Mouse (Mus musculus) neural tube, embryonic 11.5 days (tissue): ENCODE results near the gene Tshz2. TPM values are rescaled to one million over a fixed set of nuclear protein-coding genes. Genes with fewer than 3 reads are reported as not detected.
A peak's percentile ranks its signal among the peaks of the same experiment; 100 is the strongest.

Experiments used
- ATAC-seq: fragments of 200-750 bp; cut with Nextera tagmentation; 2 replicates; pipeline ENCODE4 v1.8.0; 2017; ENCODE audit warnings: moderate number of reproducible peaks, mild to moderate bottlenecking, moderate TSS enrichment, moderate library complexity; ENCODE audit not compliant: insufficient read depth, low FRiP score, low TSS enrichment
- DNase-seq: peaks from one replicate; pipeline ENCODE4 v3.0.0-alpha.2; 2015; ENCODE audit warnings: low spot score
- H3K27ac ChIP-seq: fragments of 300-500 bp; sonication (generic); 2 replicates; pipeline ENCODE4 v1.5.1; 2014; ENCODE audit warnings: low read depth, mild to moderate bottlenecking, low read length
- H3K27me3 ChIP-seq: fragments of 300-500 bp; sonication (generic); 2 replicates; pipeline ENCODE4 v1.6.1; 2014; ENCODE audit warnings: mild to moderate bottlenecking, low read length, mixed read lengths; ENCODE audit not compliant: control insufficient read depth, insufficient read depth
- H3K36me3 ChIP-seq: fragments of 300-500 bp; sonication (generic); 2 replicates; pipeline ENCODE4 v1.6.1; 2014; ENCODE audit warnings: mild to moderate bottlenecking, low read length, moderate library complexity, mixed read lengths; ENCODE audit not compliant: control insufficient read depth, insufficient read depth
- H3K4me1 ChIP-seq: fragments of 300-500 bp; sonication (generic); 2 replicates; pipeline ENCODE4 v1.6.1; 2014; ENCODE audit warnings: low read length, mixed read lengths; ENCODE audit not compliant: control insufficient read depth, insufficient read depth
- H3K4me2 ChIP-seq: fragments of 300-500 bp; sonication (generic); 2 replicates; pipeline ENCODE4 v1.6.1; 2014; ENCODE audit warnings: low read depth, mild to moderate bottlenecking, moderate library complexity
- H3K4me3 ChIP-seq: fragments of 300-500 bp; sonication (generic); 2 replicates; pipeline ENCODE4 v1.5.1; 2014; ENCODE audit warnings: low read depth, low read length
- H3K9ac ChIP-seq: fragments of 300-500 bp; sonication (generic); 2 replicates; pipeline ENCODE4 v1.6.1; 2014; ENCODE audit warnings: mild to moderate bottlenecking, low read length
- H3K9me3 ChIP-seq: fragments of 300-500 bp; sonication (generic); 2 replicates; pipeline ENCODE4 v1.6.1; 2016; ENCODE audit warnings: low read length; ENCODE audit not compliant: control insufficient read depth
- WGBS: fragments of 180-500 bp; shearing (Covaris S2); extraction: QIAGEN DNeasy Blood & Tissue Kit; methylation state at CpG from one replicate; pipeline ENCODE4 v1.1.7; 2014; 5-methylcytosine and 5-hydroxymethylcytosine counted together
- polyA plus RNA-seq: library from polyadenylated mRNA; unstranded; fragments of >200 nt; fragmentation: Nextera tagmentation; extraction: Ambion mirVana; gene quantifications from 2 replicates; pipeline ENCODE4 v1.2.1, GENCODE M21; 2014

Gene Tshz2
- polyA plus RNA-seq, 1 experiment from 2014 or later = 9.1 TPM

GRCm38 (mm10) chr2:169962231-169962600 is 329.4 kb downstream of the Tshz2 start:
- ATAC-seq = no peak
- Histone ChIP-seq H3K4me3 (no peak overlapping the region), H3K9ac (no peak overlapping the region), H3K4me1 (peaks cover 4% of the 10 kb centered on the region; the same call in 1 of the 2 replicates), H3K9me3 (no peaks in the 10 kb centered on the region), H3K27me3 (no peaks in the 10 kb centered on the region), H3K36me3 (no peaks in the 10 kb centered on the region), H3K4me2 (peak overlapping the region; percentile 46; the same call in 1 of the 2 replicates), H3K27ac (no peak overlapping the region)
- no peak for DNase-seq
- WGBS = 56% methylated on average over 8 of the region's 8 CpGs

- WGBS = 79% methylated on average over 8 of the region's 8 CpGs
- no peak overlapping the region for H3K27ac ChIP-seq
- H3K36me3 ChIP-seq = no peaks in the 10 kb centered on the region
- H3K27me3 ChIP-seq = no peaks in the 10 kb centered on the region
- H3K9ac ChIP-seq = no peak overlapping the region
- no peaks in the 10 kb centered on the region for H3K9me3 ChIP-seq
- no peak overlapping the region for H3K4me2 ChIP-seq
- DNase-seq (no peak), ATAC-seq (no peak)
- H3K4me3 ChIP-seq = no peak overlapping the region
- peaks cover 4% of the 10 kb centered on the region; the same call in 1 of the 2 replicates for H3K4me1 ChIP-seq
Observed at GRCm38 (mm10) chr2:169962776-169963175, 330.0 kb downstream of the Tshz2 start.

GRCm38 (mm10) chr2:169970481-169970880 is 337.7 kb downstream of the Tshz2 start:
- Histone ChIP-seq H3K9ac (no peak overlapping the region), H3K4me3 (no peak overlapping the region), H3K36me3 (no peaks in the 10 kb centered on the region), H3K27me3 (no peaks in the 10 kb centered on the region), H3K4me2 (no peak overlapping the region), H3K4me1 (no peaks in the 10 kb centered on the region), H3K9me3 (peaks cover 2% of the 10 kb centered on the region; the same call in 1 of the 2 replicates), H3K27ac (no peak overlapping the region)
- no peak for ATAC-seq
- 95% methylated on average over 6 of the region's 6 CpGs for WGBS
- no peak for DNase-seq

- WGBS = 89% methylated on average over 10 of the region's 10 CpGs
- H3K4me1 ChIP-seq = no peaks in the 10 kb centered on the region
- no peaks in the 10 kb centered on the region for H3K9me3 ChIP-seq
- no peaks in the 10 kb centered on the region for H3K27me3 ChIP-seq
- H3K4me2 ChIP-seq = no peak overlapping the region
- ATAC-seq (no peak), DNase-seq (no peak)
- H3K36me3 ChIP-seq = no peaks in the 10 kb centered on the region
- no peak overlapping the region for H3K27ac ChIP-seq
- no peak overlapping the region for H3K4me3 ChIP-seq
- H3K9ac ChIP-seq = no peak overlapping the region
Observed at GRCm38 (mm10) chr2:169982925-169983324, 350.1 kb downstream of the Tshz2 start.

- no peaks in the 10 kb centered on the region for H3K36me3 ChIP-seq
- 65% methylated on average over 13 of the region's 13 CpGs for WGBS
Observed at GRCm38 (mm10) chr2:169987186-169987585, 354.4 kb downstream of the Tshz2 start.

GRCm38 (mm10) chr2:169989186-169989585 is 356.4 kb downstream of the Tshz2 start:
- Histone ChIP-seq H3K9me3 (no peaks in the 10 kb centered on the region), H3K4me3 (no peak overlapping the region), H3K4me2 (no peak overlapping the region), H3K9ac (no peak overlapping the region), H3K36me3 (no peaks in the 10 kb centered on the region), H3K27ac (no peak overlapping the region), H3K4me1 (no peaks in the 10 kb centered on the region), H3K27me3 (no peaks in the 10 kb centered on the region)
- 89% methylated on average over 1 of the region's 1 CpGs for WGBS
- ATAC-seq (no peak), DNase-seq (no peak)

More at GRCm38 (mm10) chr2:169987186-169987585, 354.4 kb downstream of the Tshz2 start:
- no peak overlapping the region for H3K27ac ChIP-seq
- H3K9me3 ChIP-seq = no peaks in the 10 kb centered on the region
- DNase-seq (no peak), ATAC-seq (no peak)
- no peaks in the 10 kb centered on the region for H3K27me3 ChIP-seq
- no peaks in the 10 kb centered on the region for H3K4me1 ChIP-seq
- no peak overlapping the region for H3K4me2 ChIP-seq
- H3K9ac ChIP-seq = no peak overlapping the region
- no peak overlapping the region for H3K4me3 ChIP-seq

- ATAC-seq (no peak), DNase-seq (no peak)
- H3K9ac ChIP-seq = no peak overlapping the region
- 95% methylated on average over 7 of the region's 7 CpGs for WGBS
- H3K27me3 ChIP-seq = no peaks in the 10 kb centered on the region
- no peak overlapping the region for H3K4me3 ChIP-seq
- H3K9me3 ChIP-seq = no peaks in the 10 kb centered on the region
- H3K4me1 ChIP-seq = peaks cover 4% of the 10 kb centered on the region; the same call in 1 of the 2 replicates
- H3K27ac ChIP-seq = no peak overlapping the region
- no peaks in the 10 kb centered on the region for H3K36me3 ChIP-seq
- no peak overlapping the region for H3K4me2 ChIP-seq
Observed at GRCm38 (mm10) chr2:169990991-169991390, 358.2 kb downstream of the Tshz2 start.

GRCm38 (mm10) chr2:169995987-169996386 is 363.2 kb downstream of the Tshz2 start:
- H3K9me3 ChIP-seq = no peaks in the 10 kb centered on the region
- DNase-seq (no peak), ATAC-seq (no peak)
- no peaks in the 10 kb centered on the region for H3K27me3 ChIP-seq
- no peaks in the 10 kb centered on the region for H3K36me3 ChIP-seq
- H3K4me3 ChIP-seq = no peak overlapping the region
- 57% methylated on average over 12 of the region's 12 CpGs for WGBS
- H3K27ac ChIP-seq = no peak overlapping the region
- peaks cover 19% of the 10 kb centered on the region for H3K4me1 ChIP-seq
- no peak overlapping the region for H3K4me2 ChIP-seq
- no peak overlapping the region for H3K9ac ChIP-seq

- H3K27ac ChIP-seq = no peak overlapping the region
- no peaks in the 10 kb centered on the region for H3K36me3 ChIP-seq
- ATAC-seq (no peak), DNase-seq (no peak)
- no peaks in the 10 kb centered on the region for H3K27me3 ChIP-seq
- no peak overlapping the region for H3K4me2 ChIP-seq
- H3K4me3 ChIP-seq = no peak overlapping the region
- H3K9ac ChIP-seq = no peak overlapping the region
- H3K4me1 ChIP-seq = peaks cover 19% of the 10 kb centered on the region
- no peaks in the 10 kb centered on the region for H3K9me3 ChIP-seq
- 55% methylated on average over 16 of the region's 16 CpGs for WGBS
Observed at GRCm38 (mm10) chr2:169996501-169997237, 363.9 kb downstream of the Tshz2 start.
